Mouse (Mus musculus): ENCODE results near the gene Mrps18a.

Gene Mrps18a

DNA sequence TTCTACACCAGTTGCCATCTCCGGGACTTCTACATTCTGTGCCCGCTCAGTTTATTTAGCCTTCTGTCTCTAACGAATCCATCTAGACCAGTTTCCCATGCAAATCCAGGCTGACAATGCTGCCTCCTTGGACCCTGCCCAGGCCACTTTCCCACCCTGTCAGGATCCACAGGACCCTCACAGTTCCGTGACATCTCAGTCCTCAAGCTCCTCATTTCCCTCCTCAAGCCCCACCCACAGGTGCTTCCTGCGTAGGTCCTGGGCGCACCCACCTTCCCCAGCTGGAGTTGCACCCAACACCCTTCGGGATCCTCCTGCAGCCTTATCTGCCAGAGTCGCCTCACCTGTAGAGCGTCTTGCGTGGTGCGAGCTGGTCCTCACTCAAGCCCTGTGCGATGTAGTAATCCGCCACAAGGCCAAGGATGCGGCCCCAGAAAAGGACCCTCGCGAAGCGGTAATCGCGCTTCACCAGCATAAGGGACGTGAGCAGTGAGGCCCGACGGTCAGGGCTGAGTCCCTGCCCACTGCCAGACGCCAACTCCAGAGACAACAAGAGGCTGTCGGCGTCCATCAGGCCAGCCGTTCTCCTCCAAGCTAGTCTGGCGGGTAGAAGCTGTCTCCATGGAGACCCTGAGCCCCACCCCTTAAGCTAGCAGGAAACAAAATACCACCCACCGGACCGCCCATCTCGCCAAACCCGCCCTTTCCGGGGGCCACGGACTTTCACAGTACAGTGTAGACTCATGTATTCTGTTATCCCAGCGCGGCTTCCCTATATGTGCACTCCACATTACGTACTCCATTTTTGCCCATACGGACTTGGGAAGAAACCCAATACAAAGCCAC is 33.0 kb downstream of the Mrps18a start, which contains the start of gene Rsph9:
Rsph9 (minus strand) TSS at position 639 of the 846 bp plus-strand sequence.
- 4% methylated on average over 37 of the region's 37 CpGs for WGBS

DNA sequence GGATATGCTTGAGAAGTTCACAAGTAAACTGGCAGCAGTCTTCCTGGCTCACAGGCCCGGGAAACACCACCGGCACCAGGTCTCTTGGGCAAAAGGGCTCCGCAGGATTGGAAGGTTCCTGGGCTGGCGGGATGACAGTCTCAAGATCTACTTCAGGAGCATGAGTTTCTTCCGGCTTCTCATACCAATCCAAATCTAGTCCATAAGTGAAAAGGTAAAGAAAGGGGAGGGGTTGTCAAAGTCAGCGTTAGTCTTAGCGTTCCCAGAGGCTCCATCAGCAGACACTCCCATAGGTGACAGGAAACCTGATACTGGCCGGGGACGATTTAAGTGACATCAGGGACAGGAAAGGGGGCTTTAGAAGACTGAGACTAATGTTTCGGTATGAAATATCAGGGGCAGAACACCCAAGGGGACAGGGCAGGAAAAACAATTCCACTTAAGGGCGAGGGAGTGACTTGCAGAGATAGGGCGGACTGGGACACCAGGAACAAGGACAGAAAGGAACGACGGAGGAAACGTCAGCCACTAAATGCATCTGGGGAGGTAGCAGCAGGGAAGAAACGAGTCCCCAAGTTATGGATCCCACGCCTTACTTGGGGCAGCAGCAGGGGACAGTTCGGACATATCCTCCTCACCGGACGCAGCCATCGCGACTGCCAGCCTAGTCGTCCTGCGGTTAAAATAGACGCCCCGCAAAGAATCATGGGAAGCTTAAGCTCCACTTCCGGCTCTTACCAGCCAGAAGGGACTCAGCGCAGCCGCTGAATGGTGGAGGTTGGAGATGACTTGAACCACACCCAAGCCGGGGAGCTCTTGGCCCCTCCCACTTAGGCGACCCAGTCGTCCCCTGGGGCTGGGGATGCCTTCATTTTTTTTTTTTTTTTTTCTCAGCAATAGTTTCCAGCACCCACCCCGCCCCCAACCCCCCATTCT is 42.3 kb downstream of the Mrps18a start, which contains the start of gene Mad2l1bp:
Mad2l1bp (minus strand) TSS at position 707 of the 936 bp plus-strand sequence.
- 4% methylated on average over 33 of the region's 33 CpGs for WGBS

DNA sequence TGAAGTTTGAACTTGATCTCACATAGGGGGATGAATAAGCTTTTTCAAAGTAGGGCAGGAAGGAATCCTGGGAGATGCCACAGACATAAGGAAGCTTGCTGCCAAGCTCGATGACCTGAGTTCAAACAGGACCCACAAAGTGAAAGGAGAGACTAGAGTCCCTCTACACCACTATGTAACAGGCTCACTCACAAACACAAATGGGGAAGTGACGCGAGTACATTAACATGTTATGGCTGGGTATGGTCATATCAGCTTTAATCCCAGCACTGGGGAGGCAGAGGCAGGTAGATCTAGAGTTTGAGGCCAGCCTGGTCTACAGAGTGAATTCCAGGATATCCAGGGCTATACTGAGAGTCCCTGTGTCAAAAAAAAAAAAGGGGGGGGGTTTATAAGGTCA is 43.5 kb downstream of the Mrps18a start:
- 93% methylated on average over 3 of the region's 3 CpGs for WGBS

- 84% methylated on average over 5 of the region's 5 CpGs for WGBS
These were observed 45.9 kb downstream of the Mrps18a start for GRCm38 (mm10) chr17:46156680-46157079.

- 88% methylated on average over 8 of the region's 8 CpGs for WGBS
These were observed 46.3 kb downstream of the Mrps18a start for GRCm38 (mm10) chr17:46157131-46157530.

GRCm38 (mm10) chr17:46159236-46159635 is 48.5 kb downstream of the Mrps18a start:
- WGBS: 36% methylated on average over 2 of the region's 2 CpGs

- under 1% methylated on average over 16 of the region's 16 CpGs for WGBS
These were observed 49.4 kb downstream of the Mrps18a start for GRCm38 (mm10) chr17:46160090-46160662.

DNA sequence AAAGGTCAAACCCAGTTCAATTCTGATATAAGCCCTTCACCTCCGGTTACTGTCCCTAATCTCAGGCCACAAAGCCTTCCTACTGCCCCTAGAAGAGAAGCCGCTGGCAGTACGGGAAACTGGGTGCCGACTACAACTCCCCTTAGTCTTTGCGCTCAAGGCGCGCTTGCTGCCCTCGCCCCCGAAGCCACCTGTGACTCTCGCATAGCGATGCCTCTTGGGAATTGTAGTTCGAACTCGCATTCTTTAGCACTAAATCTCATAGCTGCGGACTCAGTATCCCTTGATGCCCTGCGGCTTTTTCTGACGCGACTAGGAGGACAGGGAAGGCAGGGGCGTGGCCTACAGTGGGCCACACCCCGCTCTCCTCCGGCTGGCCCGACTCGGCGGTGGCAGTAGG is 49.9 kb downstream of the Mrps18a start, which contains the start of gene Gtpbp2:
Gtpbp2 (plus strand) TSS at position 347 of the 400 bp plus-strand sequence.
- under 1% methylated on average over 23 of the region's 23 CpGs for WGBS

- whole genome bisulfite sequencing: 2% methylated on average over 19 of the region's 19 CpGs
These were observed 50.4 kb downstream of the Mrps18a start for GRCm38 (mm10) chr17:46161179-46161578.

- 45% methylated on average over 9 of the region's 9 CpGs for WGBS
These were observed 50.9 kb downstream of the Mrps18a start for GRCm38 (mm10) chr17:46161710-46162109.

GRCm38 (mm10) chr17:46162551-46162950 is 51.8 kb downstream of the Mrps18a start:
- WGBS: 90% methylated on average over 7 of the region's 7 CpGs

DNA sequence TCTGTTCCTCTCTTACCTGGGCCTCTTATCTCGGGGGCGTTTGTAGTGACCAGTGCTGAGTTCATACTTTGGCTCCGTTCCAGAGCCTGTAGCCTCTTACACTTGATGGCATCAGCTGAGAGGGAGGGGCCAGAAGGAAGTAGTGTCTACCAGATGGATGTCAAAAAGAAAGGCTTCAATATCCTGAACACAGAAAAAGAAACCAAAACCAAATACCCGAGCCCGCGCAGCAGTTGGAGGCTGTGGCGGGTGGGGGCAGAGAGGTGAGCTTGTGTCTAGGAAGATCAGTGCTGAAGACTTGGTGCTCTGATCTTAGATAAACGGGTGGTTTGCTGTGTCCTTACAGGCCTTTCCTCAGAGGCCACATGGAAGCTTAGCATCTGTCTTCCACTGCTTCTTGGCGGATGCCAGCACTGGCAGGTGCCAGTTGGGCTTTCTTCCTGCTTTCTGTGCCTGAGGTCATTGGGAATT is 52.2 kb downstream of the Mrps18a start:
- WGBS: 57% methylated on average over 9 of the region's 9 CpGs

- WGBS: 89% methylated on average over 8 of the region's 8 CpGs
These were observed 53.5 kb downstream of the Mrps18a start for GRCm38 (mm10) chr17:46164301-46164700.

- 95% methylated on average over 10 of the region's 10 CpGs for WGBS
These were observed 54.0 kb downstream of the Mrps18a start for GRCm38 (mm10) chr17:46164791-46165190.

- WGBS: 78% methylated on average over 12 of the region's 12 CpGs
These were observed 54.7 kb downstream of the Mrps18a start for GRCm38 (mm10) chr17:46165460-46165859.

DNA sequence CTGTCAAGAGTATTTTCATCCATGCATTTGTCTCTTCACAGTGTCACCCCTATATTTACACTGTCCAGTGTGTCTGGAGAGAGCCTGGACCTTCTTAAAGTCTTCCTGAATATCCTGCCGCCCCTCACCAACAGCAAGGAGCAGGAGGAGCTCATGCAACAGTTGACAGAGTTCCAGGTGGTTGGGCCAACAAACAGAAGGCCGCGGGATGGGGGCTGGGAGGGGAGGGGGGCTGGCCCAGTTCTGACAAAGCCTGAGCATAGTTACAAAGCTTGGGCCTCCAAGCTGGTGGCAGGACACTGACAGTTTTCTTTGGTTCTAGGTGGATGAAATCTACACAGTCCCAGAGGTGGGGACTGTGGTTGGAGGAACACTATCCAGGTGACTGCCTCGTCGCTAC is 55.5 kb downstream of the Mrps18a start:
- 61% methylated on average over 5 of the region's 5 CpGs for WGBS

DNA sequence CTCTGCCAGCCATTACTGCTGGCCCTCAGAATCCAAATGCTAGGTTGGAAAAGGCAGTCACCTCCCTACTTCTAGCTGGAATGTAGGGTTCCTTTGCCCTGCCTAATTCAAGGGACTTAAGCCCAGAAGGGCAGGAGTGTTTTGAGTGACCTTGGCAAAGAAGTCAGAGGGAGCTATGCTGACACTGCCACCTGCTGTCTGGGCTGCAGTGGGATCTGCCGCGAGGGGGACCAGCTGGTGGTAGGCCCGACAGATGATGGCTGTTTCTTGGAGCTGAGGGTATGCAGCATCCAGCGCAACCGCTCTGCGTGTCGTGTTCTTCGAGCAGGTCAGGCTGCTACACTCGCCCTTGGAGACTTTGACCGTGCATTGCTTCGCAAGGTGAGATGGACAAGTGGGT is 56.2 kb downstream of the Mrps18a start:
- 76% methylated on average over 11 of the region's 11 CpGs for WGBS

- WGBS: 32% methylated on average over 5 of the region's 5 CpGs
These were observed 57.5 kb downstream of the Mrps18a start for GRCm38 (mm10) chr17:46168318-46168717.

GRCm38 (mm10) chr17:46168768-46169167 is 58.0 kb downstream of the Mrps18a start:
- 70% methylated on average over 5 of the region's 5 CpGs for WGBS

- 74% methylated on average over 3 of the region's 3 CpGs for WGBS
These were observed 59.8 kb downstream of the Mrps18a start for GRCm38 (mm10) chr17:46170538-46170937.

Data from cerebral cortex, adult 2 months (tissue).